Mouse (Mus musculus): ENCODE results near the gene Ablim2.

- TF ChIP-seq CTCF (IDR thresholded peaks at IDR 0.05; ENCODE audit: low read depth) (no peak), EP300 (IDR thresholded peaks at IDR 0.05; ENCODE audit: low read depth) (no peak)
Measured at GRCm38 (mm10) chr5:35896556-35896955, 138.9 kb downstream of the Ablim2 start.

Measured in liver, embryonic 14.5 days (tissue).